Mouse (Mus musculus): ENCODE results near the gene Rrp9. TPM values are rescaled to one million over a fixed set of nuclear protein-coding genes. Genes with fewer than 3 reads are reported as not detected.

Rrp9 gene
- total and polyA plus RNA-seq, 3 experiments: 315 to 395 TPM; not detected in 1

- no peak for DNase-seq (ENCODE audit: low read depth, low spot score)
- H3K4me1 ChIP-seq (ENCODE audit: control insufficient read depth in 1 of 2, insufficient read depth in 2 of 2, low read length in 2 of 2): peaks cover 0 to 9% of the 10 kb centered on the region in 2 experiments; a peak in 3 of 4 replicates
- TF ChIP-seq ZC3H11A (IDR thresholded peaks at IDR 0.05; ENCODE audit: low read depth, low read length) (no peak), ZNF384 (IDR thresholded peaks at IDR 0.05; ENCODE audit: low read depth, low read length) (no peak), MEF2A (IDR thresholded peaks at IDR 0.05; ENCODE audit: extremely low read depth, insufficient replicate concordance, low read depth, low read length, poor library complexity, severe bottlenecking) (no peak), EP300 (IDR thresholded peaks at IDR 0.05; ENCODE audit: low read depth in 1 of 2, low read length in 2 of 2) (no peak), POLR2AphosphoS5 (IDR thresholded peaks at IDR 0.05; ENCODE audit: borderline replicate concordance, low read depth, low read length) (no peak), ETS1 (IDR thresholded peaks at IDR 0.05; ENCODE audit: low read depth, low read length) (no peak), CHD1 (IDR thresholded peaks at IDR 0.05; ENCODE audit: low read depth, low read length) (no peak), GABPA (IDR thresholded peaks at IDR 0.05; ENCODE audit: low read depth, low read length) (no peak), TCF12 (IDR thresholded peaks at IDR 0.05; ENCODE audit: low read depth, low read length) (no peak), CHD2 (IDR thresholded peaks at IDR 0.05; ENCODE audit: low read length) (no peak), JUND (IDR thresholded peaks at IDR 0.05; ENCODE audit: low read depth, low read length) (no peak), RCOR1 (IDR thresholded peaks at IDR 0.05; ENCODE audit: low read depth, low read length) (no peak)
- H3K27me3 ChIP-seq (ENCODE audit: control insufficient read depth in 1 of 2, insufficient read depth in 2 of 2, low read length in 2 of 2): no peaks in the 10 kb centered on the region
- no peaks in the 10 kb centered on the region for H3K9me3 ChIP-seq (replicated peaks; ENCODE audit: insufficient read depth, low read length)
- H3K4me3 ChIP-seq (ENCODE audit: control insufficient read depth in 1 of 2, insufficient read depth in 1 of 2, low read depth in 2 of 2, low read length in 2 of 2): no peak overlapping the region
- H3K9ac ChIP-seq (ENCODE audit: control insufficient read depth, low read depth, low read length, poor library complexity, severe bottlenecking): no peak overlapping the region
- H3K27ac ChIP-seq (ENCODE audit: control insufficient read depth, low read depth, low read length): no peak overlapping the region
- H3K36me3 ChIP-seq (ENCODE audit: control insufficient read depth in 1 of 2, insufficient read depth in 2 of 2, low read length in 2 of 2): peaks cover 0 to 3% of the 10 kb centered on the region in 2 experiments; a peak in 3 of 4 replicates
- peaks cover 27% of the 10 kb centered on the region for H3K79me2 ChIP-seq (ENCODE audit: control insufficient read depth, insufficient read depth, low read length, poor library complexity)
These were observed 4.8 kb downstream of the Rrp9 start for GRCm38 (mm10) chr9:106480541-106480940.

- DNase-seq (ENCODE audit: low read depth, low spot score): no peak
- H3K9ac ChIP-seq (ENCODE audit: control insufficient read depth, low read depth, low read length, poor library complexity, severe bottlenecking): no peak overlapping the region
- peaks cover 0 to 3% of the 10 kb centered on the region in 2 experiments; a peak in 3 of 4 replicates for H3K36me3 ChIP-seq (ENCODE audit: control insufficient read depth in 1 of 2, insufficient read depth in 2 of 2, low read length in 2 of 2)
- no peak overlapping the region for H3K27ac ChIP-seq (ENCODE audit: control insufficient read depth, low read depth, low read length)
- no peak for TF ChIP-seq MYB (IDR thresholded peaks at IDR 0.05; ENCODE audit: low read depth, low read length)
- TF ChIP-seq MAFK (IDR thresholded peaks at IDR 0.05; ENCODE audit: borderline replicate concordance, low read depth, low read length): no peak
- TF ChIP-seq UBTF (IDR thresholded peaks at IDR 0.05; ENCODE audit: borderline replicate concordance, insufficient read depth, low read depth, low read length): no peak
- no peak for TF ChIP-seq CHD2 (IDR thresholded peaks at IDR 0.05; ENCODE audit: low read length)
- no peak for TF ChIP-seq ETS1 (IDR thresholded peaks at IDR 0.05; ENCODE audit: low read depth, low read length)
- TF ChIP-seq MYC (IDR thresholded peaks at IDR 0.05; ENCODE audit: low read depth, low read length): no peak
- no peak for TF ChIP-seq SIN3A (IDR thresholded peaks at IDR 0.05; ENCODE audit: low read length)
- no peak for TF ChIP-seq NRF1 (IDR thresholded peaks at IDR 0.05; ENCODE audit: insufficient read depth, low read depth, low read length, poor library complexity, severe bottlenecking)
- no peak for TF ChIP-seq GATA1 (IDR thresholded peaks at IDR 0.05; ENCODE audit: low read depth, low read length)
- no peak for TF ChIP-seq TCF12 (IDR thresholded peaks at IDR 0.05; ENCODE audit: low read depth, low read length)
- H3K9me3 ChIP-seq (replicated peaks; ENCODE audit: insufficient read depth, low read length): no peaks in the 10 kb centered on the region
- no peaks in the 10 kb centered on the region for H3K27me3 ChIP-seq (ENCODE audit: control insufficient read depth in 1 of 2, insufficient read depth in 2 of 2, low read length in 2 of 2)
- peaks cover 0 to 9% of the 10 kb centered on the region in 2 experiments; a peak in 3 of 4 replicates for H3K4me1 ChIP-seq (ENCODE audit: control insufficient read depth in 1 of 2, insufficient read depth in 2 of 2, low read length in 2 of 2)
- H3K79me2 ChIP-seq (ENCODE audit: control insufficient read depth, insufficient read depth, low read length, poor library complexity): peaks cover 27% of the 10 kb centered on the region
- H3K4me3 ChIP-seq (ENCODE audit: control insufficient read depth in 1 of 2, insufficient read depth in 1 of 2, low read depth in 2 of 2, low read length in 2 of 2): no peak overlapping the region
These were observed 5.3 kb downstream of the Rrp9 start for GRCm38 (mm10) chr9:106481075-106481474.
